Mouse (Mus musculus) urinary bladder, adult 2 months (tissue): ENCODE results near the gene Anp32b. TPM values are rescaled to one million over a fixed set of nuclear protein-coding genes. Genes with fewer than 3 reads are reported as not detected.

Experiments
- DNase-seq: peaks from one replicate; pipeline ENCODE4 v3.0.0; 2022; ENCODE audit warnings: low spot score
- polyA plus RNA-seq: library from polyadenylated mRNA; depleted of rRNA; stranded (reverse); fragments of >200 nt; gene quantifications from 2 replicates; pipeline ENCODE4 v1.2.3, GENCODE M21; 2012; rRNA removed

The Anp32b gene
- polyA plus RNA-seq = 26.7 and 71.9 TPM in 2 replicates

- peak; percentile 94 for DNase-seq
These were observed at the start of gene Anp32b for GRCm38 (mm10) chr4:46450519-46451131. TSS of gene Anp32b (plus strand) at chr4:46450902.

- DNase-seq = no peak
These were observed 46.5 kb upstream of the Anp32b start for GRCm38 (mm10) chr4:46404042-46404795.

GRCm38 (mm10) chr4:46406966-46407703 is 43.6 kb upstream of the Anp32b start:
- DNase-seq = no peak

- DNase-seq = no peak
These were observed 40.0 kb upstream of the Anp32b start for GRCm38 (mm10) chr4:46410677-46411076.

GRCm38 (mm10) chr4:46411489-46411888 is 39.2 kb upstream of the Anp32b start:
- no peak for DNase-seq

- no peak for DNase-seq
These were observed 38.6 kb upstream of the Anp32b start for GRCm38 (mm10) chr4:46412113-46412512.

GRCm38 (mm10) chr4:46413406-46413805 is 37.3 kb upstream of the Anp32b start, which contains the start of gene Hemgn:
TSS of gene Hemgn (minus strand) at chr4:46413506.
- DNase-seq = no peak

- DNase-seq = no peak
These were observed 33.2 kb upstream of the Anp32b start for GRCm38 (mm10) chr4:46417491-46417890.

- DNase-seq = no peak
These were observed 31.9 kb upstream of the Anp32b start for GRCm38 (mm10) chr4:46418851-46419250.

- DNase-seq = no peak
These were observed 28.1 kb upstream of the Anp32b start for GRCm38 (mm10) chr4:46422625-46423024.

GRCm38 (mm10) chr4:46428903-46429499 is 21.7 kb upstream of the Anp32b start:
- DNase-seq = no peak

- no peak for DNase-seq
These were observed 18.2 kb upstream of the Anp32b start for GRCm38 (mm10) chr4:46432339-46433036.

- DNase-seq = no peak
These were observed 8.2 kb upstream of the Anp32b start for GRCm38 (mm10) chr4:46442501-46442900.

- no peak for DNase-seq
These were observed 5.3 kb upstream of the Anp32b start for GRCm38 (mm10) chr4:46445237-46445945.

- no peak for DNase-seq
These were observed 3.2 kb upstream of the Anp32b start for GRCm38 (mm10) chr4:46447461-46447860.

- DNase-seq = no peak
These were observed 1.8 kb upstream of the Anp32b start for GRCm38 (mm10) chr4:46448886-46449285.

GRCm38 (mm10) chr4:46450020-46450518 is 633 bp upstream of the Anp32b start:
- no peak for DNase-seq

GRCm38 (mm10) chr4:46451240-46451757 is 597 bp downstream of the Anp32b start:
- DNase-seq = no peak

GRCm38 (mm10) chr4:46451758-46452480 is 1.2 kb downstream of the Anp32b start:
- DNase-seq = peak; percentile 86

GRCm38 (mm10) chr4:46452481-46452850 is 1.8 kb downstream of the Anp32b start:
- DNase-seq = peak; percentile 50
